22 mouse cellular contexts compared by ENCODE assay signal in genomic region chr2:9047980-9048379, GRCm38 (mm10).
A peak's percentile ranks its signal among the peaks of the same experiment; 100 is the strongest.
DNase-seq lines count a peak whose midpoint lies in the region.
"Had no signal": no experiment of that assay in that cellular context is flagged by ENCODE, and none has a peak within 500 bp of the region (broad histone marks: within the 10 kb centered on the region; RNA-seq: fewer than 3 reads in every experiment).

No protein-coding gene starts in this region.

- no peaks in the 10 kb centered on the region for H3K4me1 ChIP-seq in embryonic facial prominence, embryonic 10.5 days
- H3K4me1 ChIP-seq: forebrain, embryonic 15.5 days; heart, embryonic 12.5 days; heart, embryonic 15.5 days; hindbrain, embryonic 10.5 days; hindbrain, embryonic 13.5 days; intestine, embryonic 15.5 days had no signal

- 84% methylated on average over 3 of the region's 3 CpGs for WGBS in embryonic facial prominence, embryonic 10.5 days

- peak; percentile 3 for DNase-seq in brain, adult 2 months (ENCODE audit: low read depth, low spot score)
- peak; percentile 5 for DNase-seq in cerebellum, adult 11-12 months
- DNase-seq in cerebellum, adult 9-11 months = peak; percentile 15
- DNase-seq in cerebellum, postnatal 25 days = peak; percentile 28 to 30
- DNase-seq in layer of hippocampus, adult 9-11 months = no peak
- DNase-seq in thymus, postnatal 4 days = no peak
- DNase-seq in embryonic facial prominence, embryonic 10.5 days (ENCODE audit: low spot score) = no peak
- DNase-seq: adrenal gland, adult 2 months; adrenal gland, postnatal 14 days; embryo, embryonic 11 days; gastrocnemius, postnatal 25 days; heart, adult 18-20 months; heart, postnatal 10 days; heart, postnatal 36 days; kidney, adult 11 months; kidney, adult 8-10 months had no signal

- H3K27me3 ChIP-seq in embryonic facial prominence, embryonic 10.5 days (replicated peaks; ENCODE audit: low read depth, poor library complexity, severe bottlenecking) = no peaks in the 10 kb centered on the region
- H3K27me3 ChIP-seq: forebrain, embryonic 15.5 days; heart, embryonic 12.5 days; heart, embryonic 15.5 days; hindbrain, embryonic 13.5 days; intestine, embryonic 15.5 days had no signal

- H3K36me3 ChIP-seq in embryonic facial prominence, embryonic 10.5 days (replicated peaks) = no peaks in the 10 kb centered on the region
- H3K36me3 ChIP-seq: forebrain, embryonic 15.5 days; heart, embryonic 12.5 days; heart, embryonic 15.5 days; hindbrain, embryonic 10.5 days; hindbrain, embryonic 13.5 days; intestine, embryonic 15.5 days had no signal

- no peak overlapping the region for H3K4me3 ChIP-seq in embryonic facial prominence, embryonic 10.5 days
- H3K4me3 ChIP-seq: forebrain, embryonic 15.5 days; heart, embryonic 12.5 days; heart, embryonic 15.5 days; hindbrain, embryonic 10.5 days; hindbrain, embryonic 13.5 days; intestine, embryonic 15.5 days had no signal

- H3K27ac ChIP-seq in embryonic facial prominence, embryonic 10.5 days (replicated peaks) = no peak overlapping the region
- H3K27ac ChIP-seq: forebrain, embryonic 15.5 days; heart, embryonic 15.5 days; hindbrain, embryonic 10.5 days; hindbrain, embryonic 13.5 days; intestine, embryonic 15.5 days had no signal

- no peaks in the 10 kb centered on the region for H3K9me3 ChIP-seq in embryonic facial prominence, embryonic 10.5 days
- H3K9me3 ChIP-seq: forebrain, embryonic 15.5 days; heart, embryonic 12.5 days; heart, embryonic 15.5 days; hindbrain, embryonic 10.5 days; hindbrain, embryonic 13.5 days; intestine, embryonic 15.5 days had no signal

Comparison
In these comparisons a context has a peak if more than half of its experiments do, and no peak if none do; other contexts are left out.
1. DNase-seq: peak in brain, adult 2 months (single experiment), cerebellum, adult 11-12 months (single experiment), cerebellum, adult 9-11 months (single experiment) and cerebellum, postnatal 25 days (2 of 2); none in layer of hippocampus, adult 9-11 months (single experiment), thymus, postnatal 4 days (single experiment) and embryonic facial prominence, embryonic 10.5 days (single experiment).